Mouse (Mus musculus) right cerebral cortex, postnatal 14 days (tissue): ENCODE measurements around the gene Pecam1.
"Not testable (repeated sequence)": the region's sequence is repeated elsewhere in the genome, so short reads cannot be mapped to it uniquely, and the experiment has no call there.

ENCODE experiments used
- DNase-seq: peaks from one replicate; pipeline ENCODE4 v3.0.0; 2022

Gene Pecam1

DNA sequence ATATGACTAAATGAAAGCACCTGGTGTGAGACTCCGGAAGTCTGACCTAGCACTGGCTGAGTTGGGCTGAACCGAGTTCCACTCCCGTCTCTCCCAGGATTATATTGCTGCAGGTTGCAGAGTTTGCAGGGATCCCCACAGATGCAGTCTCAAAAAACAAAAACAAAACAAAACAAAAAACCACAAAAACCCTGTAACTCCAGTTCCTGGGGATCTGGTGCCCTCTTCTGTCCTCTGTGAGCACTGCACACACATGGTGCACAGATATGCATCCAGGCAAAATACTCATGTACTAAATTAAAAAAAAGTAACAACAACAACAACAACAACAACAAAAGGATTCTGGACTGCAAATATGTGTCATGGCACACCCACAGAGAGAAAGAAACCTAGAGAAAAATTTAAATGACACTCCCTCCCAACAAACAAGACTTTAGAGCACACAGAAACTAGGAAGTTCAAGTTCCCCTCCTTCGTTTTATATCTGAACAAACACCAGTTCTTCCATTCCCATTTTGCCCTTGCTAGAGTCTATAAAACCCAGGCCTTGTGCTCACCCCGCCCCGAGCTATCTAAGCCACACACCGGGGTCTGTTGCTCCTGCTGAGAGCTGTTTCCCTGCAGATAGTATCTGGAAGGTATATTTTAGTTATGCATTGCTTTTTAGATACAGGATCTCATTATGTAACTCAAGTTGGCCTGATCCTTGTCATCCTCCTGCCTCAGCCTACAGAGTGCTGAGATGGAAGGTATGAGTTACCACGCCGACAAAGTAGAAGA, 20.0 kb upstream of the Pecam1 start:
- DNase-seq: peak; percentile 30

DNA sequence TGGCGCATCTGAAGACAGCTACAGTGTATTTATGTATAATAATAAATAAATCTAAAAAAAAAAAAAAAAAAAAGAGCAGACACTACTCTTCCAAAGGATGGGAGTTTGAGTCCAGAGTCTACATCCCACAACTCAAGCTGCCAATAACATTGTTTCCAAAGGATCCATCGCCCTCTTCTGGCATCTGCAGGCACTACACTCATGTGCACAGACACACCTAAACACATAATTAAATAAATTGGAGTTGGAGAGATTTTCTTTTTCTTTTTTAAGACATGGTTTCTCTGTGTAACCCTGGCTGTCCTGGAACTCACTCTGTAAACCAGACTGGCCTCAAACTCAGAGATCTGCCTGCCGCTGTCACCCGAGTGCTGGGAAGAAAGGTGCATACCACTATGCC, 17.1 kb upstream of the Pecam1 start:
- DNase-seq: no peak

DNA sequence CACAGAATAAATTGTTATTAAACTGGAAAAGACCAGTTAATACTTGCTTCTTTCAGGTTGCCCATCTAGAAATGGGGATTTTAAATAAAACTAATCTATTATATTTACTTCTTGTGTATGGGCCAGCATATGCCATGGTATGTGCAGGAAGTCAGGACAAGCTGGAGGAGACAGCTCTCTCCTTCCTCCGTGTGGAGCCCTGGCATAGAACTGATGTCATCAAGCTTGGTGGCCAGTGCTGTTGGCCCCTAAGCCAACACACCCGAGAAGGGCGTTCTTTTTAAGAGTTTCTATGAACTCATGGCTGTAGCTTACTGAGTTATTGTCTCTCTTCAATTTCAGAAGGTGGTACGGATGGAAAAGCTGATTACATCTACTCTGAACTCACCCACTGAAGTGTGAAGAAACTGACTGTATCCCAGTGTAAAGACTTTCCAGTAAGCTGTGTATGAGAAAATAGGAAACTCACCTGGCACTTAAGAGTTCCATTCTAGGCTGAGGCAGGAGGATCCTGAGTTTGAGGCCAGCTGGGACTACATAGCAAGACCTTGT, 16.3 kb upstream of the Pecam1 start:
- no peak for DNase-seq

DNA sequence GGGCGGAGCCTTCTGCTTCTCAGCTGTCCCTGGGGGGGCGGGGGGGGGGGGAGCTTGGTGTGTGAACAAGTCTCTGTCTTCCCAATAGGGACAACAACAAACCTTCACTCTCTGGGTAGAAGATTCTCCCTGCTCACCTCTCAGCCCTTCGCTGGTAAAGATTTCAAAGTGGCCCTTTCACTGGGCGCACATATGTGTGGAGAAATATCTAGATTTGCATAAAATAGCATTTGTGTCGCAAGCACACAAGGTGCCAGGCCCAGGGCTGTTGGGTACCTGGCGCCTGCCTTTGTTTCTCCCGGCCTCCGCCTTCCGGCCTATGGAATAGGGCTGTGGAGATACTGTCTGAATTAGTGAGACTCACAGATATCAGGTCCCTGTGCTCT, 12.4 kb upstream of the Pecam1 start:
- DNase-seq: no peak

DNA sequence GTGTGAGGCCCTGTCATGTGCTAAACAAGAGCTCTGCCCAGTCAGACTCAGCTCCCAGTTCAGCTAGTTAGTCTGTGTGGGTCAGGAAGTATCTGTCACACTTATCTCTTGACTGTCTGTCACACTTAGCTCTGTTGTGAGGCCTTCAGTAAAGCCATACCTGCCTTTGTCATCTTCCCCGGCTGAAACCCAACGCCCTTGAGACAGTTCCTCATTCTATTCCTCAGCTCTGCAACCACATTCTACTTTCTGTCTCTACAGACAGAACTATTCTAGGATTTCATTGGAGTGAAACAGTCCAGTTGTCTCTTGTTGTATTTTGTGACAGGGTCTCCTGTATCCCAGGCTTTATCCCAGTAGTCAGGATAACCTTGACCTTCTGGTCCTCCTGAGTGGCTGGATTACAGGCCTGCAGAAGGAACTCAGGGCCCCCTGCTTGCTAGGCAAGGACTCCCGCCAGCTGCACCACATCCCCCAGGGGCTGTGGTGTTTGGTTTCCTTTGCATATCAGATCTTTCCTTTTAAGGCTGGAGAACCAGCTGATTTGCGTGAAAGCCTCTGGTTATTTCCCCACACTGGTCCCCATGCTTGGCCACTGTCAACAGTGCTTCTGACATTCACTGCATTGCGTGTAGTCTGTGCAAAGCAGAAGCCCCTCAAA, 11.8 kb upstream of the Pecam1 start:
- DNase-seq: no peak

DNA sequence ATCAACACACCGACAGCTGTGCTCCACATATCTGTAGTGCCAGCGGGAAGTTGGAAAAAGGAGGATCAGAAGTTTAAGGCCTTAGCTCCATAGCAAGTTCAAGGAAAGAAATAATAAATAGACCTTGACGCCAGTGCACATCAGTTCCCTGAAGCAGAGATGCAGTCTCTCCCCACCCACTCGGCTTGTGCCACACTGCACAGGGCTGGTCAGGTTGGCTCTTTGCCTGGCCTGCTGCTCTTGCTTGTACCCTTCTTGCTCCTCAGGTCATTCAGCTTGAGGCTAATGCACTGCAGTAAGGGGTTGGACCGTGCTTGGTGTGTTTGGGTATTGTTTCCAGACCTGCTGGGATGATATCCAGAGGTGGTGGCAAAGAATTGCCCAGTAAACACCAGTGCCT, 10.1 kb upstream of the Pecam1 start:
- DNase-seq: no peak

DNA sequence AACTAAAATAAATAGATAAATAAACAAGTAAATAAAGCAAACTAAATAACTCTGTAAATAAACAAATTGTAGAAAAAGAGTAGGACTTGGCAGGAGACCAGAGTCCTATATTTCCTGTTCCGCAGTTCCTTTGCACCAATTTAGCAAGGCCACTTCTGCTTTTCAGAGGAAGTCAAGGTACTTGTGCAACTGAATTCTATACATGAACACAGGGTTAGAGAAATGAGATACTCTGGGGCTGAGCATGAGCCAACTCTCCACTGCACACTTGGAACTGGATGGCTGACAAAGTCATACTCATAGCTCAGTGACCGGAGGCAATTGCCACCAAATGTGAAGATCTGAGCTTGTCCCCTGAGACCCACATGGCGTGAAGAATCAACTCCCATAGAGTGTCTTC, 8.6 kb upstream of the Pecam1 start:
- no peak for DNase-seq

DNA sequence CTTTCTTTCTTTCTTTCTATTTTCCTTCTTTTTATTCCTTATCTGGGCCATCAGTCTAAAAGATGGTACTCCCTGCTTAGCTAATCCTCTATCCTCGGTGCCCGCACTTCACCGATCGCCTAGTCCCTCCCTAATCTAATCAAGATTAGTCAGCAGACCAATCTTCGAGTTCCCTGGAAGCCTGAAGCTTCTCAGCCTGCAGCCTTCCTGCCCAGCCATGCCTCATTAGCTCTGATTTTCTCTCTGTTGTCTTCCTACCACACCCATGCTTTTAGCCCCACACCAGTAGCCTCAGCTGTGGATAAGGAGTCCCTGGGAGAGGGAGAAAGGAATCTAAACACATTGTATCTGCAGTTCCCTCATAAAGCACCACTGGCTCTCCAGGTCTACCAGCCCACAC, 5.2 kb upstream of the Pecam1 start:
- no peak for DNase-seq

DNA sequence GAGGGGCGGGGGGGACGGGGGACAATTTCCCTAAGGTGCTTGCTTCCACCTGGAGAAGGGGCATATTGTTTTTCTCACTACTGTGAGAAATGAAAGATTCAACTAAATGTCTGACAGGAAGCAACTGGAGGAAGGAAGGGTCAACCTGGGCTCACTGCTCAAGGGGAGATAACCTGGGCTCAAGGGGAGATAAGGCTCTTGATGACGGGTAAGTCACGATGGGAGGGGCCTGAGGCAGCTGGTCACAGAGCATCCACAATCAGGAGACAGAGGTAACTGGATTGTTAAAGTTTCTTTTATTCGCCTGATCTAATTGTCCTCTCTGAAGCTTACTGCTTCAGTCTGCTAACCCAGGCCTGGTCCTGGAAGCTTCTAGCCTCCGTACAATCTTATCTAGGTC, 2.9 kb upstream of the Pecam1 start:
- no peak for DNase-seq

DNA sequence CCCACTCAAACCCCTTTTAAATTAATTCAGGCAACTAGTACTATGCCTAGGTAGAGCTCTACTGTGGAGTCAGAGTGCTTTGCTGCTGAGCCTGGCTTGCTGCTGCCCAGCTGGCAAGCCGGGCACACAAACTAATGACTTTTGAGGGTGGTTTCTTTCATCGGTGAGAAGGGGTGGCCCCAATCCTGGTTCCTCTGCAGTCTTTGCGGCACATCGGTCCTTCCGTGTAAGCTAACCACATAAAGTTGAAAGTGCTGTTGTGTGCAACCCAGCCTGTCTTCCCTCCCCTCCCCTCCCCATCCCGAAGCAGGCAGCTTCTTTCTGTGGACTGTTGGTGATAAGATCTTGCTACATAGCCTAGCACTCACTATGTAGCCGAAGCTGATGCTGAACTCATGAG, 1.7 kb upstream of the Pecam1 start:
- no peak for DNase-seq

DNA sequence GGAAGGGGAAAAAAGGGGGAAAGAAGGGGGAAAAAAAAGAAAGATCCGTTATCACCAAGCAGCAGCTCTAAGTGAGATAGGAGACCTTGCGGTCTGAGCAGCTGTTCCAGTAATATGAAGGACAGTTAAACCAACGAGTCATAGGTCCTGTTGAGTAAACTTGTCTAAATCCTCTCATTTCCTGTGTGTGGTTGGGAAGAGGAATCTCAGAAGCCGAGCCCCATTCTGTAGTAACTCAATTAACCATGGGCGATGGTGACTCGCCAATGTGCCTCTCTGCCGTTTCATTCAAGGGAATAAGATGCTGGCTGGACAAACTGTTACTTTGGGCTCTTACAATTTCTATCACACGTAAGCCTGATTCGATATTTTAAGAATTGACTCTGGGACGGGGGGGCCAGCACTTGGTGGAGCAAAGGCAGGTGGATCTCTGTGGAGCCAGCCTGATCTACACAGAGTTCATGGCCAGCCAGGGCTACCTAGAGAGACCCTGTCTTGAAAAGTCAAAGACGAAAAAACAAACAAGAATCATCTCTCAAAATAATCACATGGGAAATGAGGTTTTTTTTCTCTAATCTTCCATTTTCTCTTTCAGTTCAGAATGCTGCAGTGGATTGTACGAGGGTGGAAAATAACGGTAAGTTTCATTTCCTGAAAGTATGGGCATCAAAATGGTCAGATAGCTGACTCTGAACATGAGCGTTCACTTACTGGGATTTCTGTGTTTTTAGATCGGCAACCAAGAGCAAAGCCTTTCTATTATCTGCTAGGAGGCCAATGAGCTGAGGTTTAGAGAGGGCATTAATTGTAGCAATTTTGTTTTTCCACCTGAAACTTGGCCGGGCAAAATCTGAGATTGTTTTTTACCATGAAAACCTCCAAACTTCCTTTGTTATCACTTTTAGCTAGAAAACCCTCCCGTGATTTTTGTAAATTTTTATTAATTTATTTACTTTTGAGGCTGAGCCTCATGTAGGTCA, 901 bp upstream of the Pecam1 start, which contains the start of gene Milr1:
Gene Milr1, plus strand, starts transcription at position 188 of the 980 bp plus-strand sequence.
- DNase-seq: no peak

DNA sequence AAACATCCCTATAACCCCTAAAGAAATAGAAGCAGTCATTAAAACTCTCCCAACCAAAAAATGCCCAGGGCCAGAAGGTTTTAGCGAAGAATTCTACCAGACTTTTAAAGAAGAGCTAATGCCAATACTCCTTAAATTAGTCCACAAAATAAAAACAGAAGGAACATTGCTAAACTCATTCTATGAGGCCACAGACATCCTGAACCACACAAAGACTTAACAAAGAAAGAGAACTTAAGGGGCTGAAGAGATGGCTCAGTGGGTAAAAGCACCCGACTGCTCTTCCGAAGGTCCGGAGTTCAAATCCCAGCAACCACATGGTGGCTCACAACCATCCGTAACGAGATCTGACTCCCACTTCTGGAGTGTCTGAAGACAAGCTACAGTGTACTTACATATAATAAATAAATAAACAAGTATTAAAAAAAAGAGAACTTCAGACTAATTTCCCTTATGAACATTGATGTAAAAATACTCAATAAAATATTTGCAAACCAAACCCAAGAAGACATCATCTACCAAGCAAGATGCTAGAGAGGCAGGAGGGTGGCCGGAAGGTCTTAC, 789 bp downstream of the Pecam1 start:
- not testable (repeated sequence) for DNase-seq

DNA sequence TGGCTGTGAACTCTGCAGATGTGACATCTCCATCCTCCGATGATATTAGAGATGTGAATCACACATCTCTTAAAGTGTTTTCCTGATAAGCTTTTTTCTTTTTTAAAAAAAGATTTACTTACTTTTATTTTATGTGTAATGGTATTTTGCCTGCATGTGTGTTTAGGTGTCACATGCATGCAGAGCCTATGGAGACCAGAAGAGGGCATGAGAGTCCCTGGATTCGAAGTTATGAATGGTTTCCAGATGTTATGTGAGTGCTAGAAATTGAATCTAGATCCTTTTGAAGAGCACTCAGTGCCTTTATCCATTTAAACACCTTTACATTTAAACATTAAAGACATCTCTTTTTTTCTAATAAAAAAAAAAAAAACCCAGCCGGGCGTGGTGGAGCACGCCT, 5.5 kb downstream of the Pecam1 start:
- no peak for DNase-seq

DNA sequence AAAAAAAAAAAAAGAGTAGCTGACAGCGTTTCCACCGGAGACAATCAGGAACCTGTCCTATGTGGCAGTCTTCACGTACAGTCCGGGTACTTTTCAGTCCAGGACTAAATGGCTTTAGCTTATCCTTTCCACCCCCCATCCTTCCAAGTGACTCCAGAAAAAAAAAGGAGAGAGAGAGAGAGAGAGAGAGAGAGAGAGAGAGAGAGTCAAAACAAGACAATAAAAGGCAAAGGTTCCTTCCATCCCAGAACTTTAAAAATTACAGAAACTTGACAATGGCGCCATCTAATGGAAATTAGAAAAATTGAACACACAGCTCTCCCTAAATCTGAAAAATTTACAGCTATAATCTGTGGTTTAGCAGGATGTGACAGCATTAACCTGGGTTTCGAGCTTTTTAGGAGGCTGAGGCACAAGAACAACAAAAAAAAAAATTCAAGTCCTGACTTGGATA, 8.0 kb downstream of the Pecam1 start:
- DNase-seq: no peak

DNA sequence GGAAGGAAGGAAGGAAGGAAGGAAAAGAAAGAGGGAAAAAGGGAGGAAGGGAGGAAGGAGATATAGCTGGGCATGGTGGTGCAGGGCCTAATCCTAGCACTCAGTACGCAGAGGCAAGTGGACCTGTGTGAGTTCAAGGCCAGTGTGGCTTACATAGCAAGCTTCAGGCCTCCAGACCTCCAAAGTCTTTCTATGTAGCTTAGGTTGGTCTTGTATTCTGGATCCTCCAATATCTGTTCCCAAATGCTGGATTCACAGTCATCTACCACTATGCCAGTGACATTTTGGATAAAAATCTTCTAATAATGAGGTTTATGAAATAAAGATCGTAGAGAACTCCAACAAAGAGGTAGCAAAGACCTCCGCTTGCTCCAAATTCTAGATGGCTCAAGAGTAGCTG, 8.6 kb downstream of the Pecam1 start:
- DNase-seq: no peak

DNA sequence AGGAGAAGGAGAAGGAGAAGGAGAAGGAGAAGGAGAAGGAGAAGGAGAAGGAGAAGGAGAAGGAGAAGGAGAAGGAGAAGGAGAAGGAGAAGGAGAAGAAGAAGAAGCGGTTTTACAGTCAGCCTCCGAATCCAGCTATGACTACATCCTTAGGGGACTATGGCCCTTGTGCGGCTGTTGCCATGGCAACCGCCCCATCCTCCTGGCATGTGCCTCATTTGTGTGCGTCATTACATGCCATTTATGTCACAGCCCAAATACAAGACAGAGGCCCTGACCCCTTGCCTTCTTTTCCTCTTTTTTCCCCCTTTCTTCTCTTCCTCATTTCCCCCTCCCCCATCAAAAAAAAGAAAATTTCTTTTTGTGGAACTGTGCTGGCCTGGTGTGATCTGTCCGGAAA, 9.2 kb downstream of the Pecam1 start:
- peak; percentile 52 for DNase-seq

DNA sequence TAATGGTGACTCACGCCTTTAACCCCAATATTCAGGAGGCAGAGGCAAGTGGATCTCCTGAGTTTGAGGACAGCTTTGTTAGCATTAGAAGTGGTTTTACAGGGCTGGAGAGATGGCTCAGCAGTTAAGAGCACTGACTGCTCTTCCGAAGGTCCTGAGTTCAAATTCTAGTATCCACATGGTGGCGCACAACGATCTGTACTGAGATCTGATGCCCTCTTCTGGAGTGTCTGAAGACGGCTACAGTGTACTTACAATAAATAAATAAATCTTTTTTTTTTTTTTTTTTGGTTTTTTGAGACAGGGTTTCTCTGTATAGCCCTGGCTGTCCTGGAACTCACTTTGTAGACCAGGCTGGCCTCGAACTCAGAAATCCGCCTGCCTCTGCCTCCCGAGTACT, 9.7 kb downstream of the Pecam1 start:
- DNase-seq: not testable (repeated sequence)

DNA sequence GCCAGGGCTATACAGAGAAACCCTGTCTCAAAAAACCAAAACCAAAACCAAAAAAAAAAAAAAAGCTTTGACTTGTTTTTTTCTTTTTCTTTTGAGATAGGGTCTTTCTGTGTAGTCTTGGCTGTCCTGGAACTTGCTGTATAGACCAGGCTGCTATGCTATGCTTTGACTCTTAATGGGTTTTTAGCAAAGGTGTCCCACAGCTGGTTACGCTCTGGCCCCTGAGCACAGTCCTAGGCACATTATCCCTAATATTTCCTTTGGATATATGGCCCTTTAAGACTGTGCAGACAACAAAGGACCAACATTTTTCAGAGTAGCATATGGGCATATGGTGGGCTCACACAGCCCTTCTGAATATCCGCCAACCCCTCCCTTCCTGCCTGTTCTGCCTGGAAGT, 11.3 kb downstream of the Pecam1 start:
- no peak for DNase-seq

DNA sequence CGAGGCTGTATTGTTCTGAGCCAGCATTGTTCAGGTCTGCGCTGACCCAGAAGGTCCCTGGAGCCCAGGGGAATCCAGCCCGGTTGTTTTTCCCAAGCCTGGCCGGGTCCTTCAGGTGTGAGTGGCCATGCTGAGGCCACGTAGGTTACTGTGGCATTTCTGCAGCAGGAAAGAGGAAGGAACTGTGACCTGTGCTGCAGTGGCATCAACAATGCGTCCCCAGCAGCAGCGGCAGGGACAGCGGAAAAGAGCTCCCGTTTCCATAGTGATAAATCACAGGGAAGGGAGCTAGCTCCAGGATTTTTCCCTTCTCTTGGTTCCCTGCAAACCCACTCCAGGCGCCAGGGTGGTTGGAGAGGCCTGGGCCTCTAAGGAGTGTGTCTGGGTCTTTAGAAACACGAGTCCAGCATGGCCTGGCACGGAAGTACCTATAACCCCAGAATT, 13.2 kb downstream of the Pecam1 start:
- peak; percentile 41 for DNase-seq

DNA sequence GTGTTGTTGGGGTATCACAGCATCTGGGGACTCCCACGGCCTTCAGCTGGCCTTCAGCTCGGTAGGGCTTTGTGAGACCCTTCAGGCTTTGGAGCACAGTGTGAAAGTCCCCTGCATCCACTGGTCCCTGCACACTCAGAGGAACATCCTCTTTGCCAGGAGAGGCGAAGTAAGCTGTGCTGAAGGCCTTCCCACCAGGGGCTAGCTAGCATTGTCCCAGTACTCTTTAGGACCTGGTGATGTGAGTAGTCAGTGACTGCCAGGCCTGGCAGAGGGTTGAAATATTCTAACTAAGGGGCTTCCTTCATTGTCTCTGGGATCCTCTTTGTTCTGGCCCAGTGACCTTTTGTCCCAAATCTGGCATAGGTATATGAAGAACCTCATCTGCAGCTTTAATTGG, 13.8 kb downstream of the Pecam1 start:
- DNase-seq: no peak

DNA sequence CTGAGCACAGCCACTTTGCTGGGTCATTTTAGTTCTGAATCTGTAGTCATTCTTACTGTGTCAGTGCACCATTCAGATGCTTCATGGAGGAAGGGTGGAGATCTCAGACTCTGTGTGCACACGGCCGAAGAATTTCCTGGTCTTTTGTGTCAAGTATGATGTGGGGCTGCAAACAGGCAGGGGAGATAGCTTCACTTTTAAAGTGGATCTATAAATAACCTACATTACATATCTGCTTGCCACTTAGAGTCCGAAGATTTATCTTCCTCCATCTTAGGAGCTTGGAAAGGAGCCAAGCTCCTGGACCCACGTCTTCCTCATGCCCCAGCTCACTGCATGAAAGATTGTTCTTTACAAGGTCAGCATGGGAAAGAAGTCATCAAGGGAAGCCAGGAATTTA, 19.7 kb downstream of the Pecam1 start:
- no peak for DNase-seq

DNA sequence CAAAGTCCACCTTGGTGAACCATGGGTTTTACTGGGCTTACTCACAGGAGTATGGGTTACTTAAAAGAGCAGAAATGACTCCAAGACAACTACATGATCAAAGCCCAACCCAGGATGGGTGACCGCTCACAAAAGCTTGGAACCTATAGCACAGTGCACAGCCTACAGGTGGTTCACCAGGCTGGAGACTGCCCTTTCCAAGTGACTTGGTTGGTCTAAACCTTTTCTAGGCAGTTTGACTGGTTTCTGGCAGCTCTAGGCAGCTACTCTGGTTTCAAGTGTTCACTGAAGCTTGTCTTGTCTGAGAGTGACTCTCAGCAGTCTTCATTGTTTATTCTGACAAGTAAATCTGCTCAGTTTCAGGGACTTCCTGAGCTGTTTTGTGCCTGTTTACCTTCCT, 20.8 kb downstream of the Pecam1 start:
- DNase-seq: no peak
